Mouse (Mus musculus) liver, adult (tissue): Measurements from ENCODE around the gene Frmpd3.

Experiments used
- GATA4 ChIP-seq: IDR thresholded peaks from 2 replicates; pipeline ENCODE4 v1.6.1; 2014; ENCODE audit warnings: mild to moderate bottlenecking, low read length; ENCODE audit not compliant: insufficient replicate concordance

Gene Frmpd3

GRCm38 (mm10) chrX:140431981-140432380, 89.9 kb downstream of the Frmpd3 start:
- no peak for TF ChIP-seq GATA4

- no peak for TF ChIP-seq GATA4
These were observed 90.7 kb downstream of the Frmpd3 start for GRCm38 (mm10) chrX:140432786-140433185.

- TF ChIP-seq GATA4, result no peak
These were observed 95.8 kb downstream of the Frmpd3 start for GRCm38 (mm10) chrX:140437906-140438305.

GRCm38 (mm10) chrX:140445551-140445950, 103.5 kb downstream of the Frmpd3 start:
- no peak for TF ChIP-seq GATA4

GRCm38 (mm10) chrX:140450071-140450470, 108.0 kb downstream of the Frmpd3 start:
- no peak for TF ChIP-seq GATA4

GRCm38 (mm10) chrX:140456279-140456731, 114.2 kb downstream of the Frmpd3 start, which contains the start of gene Prps1:
Gene Prps1 (plus strand): TSS chrX:140456613.
- TF ChIP-seq GATA4, result no peak

- no peak for TF ChIP-seq GATA4
These were observed 114.9 kb downstream of the Frmpd3 start for GRCm38 (mm10) chrX:140456751-140457491.

GRCm38 (mm10) chrX:140457502-140457901, 115.4 kb downstream of the Frmpd3 start:
- TF ChIP-seq GATA4, result no peak

- no peak for TF ChIP-seq GATA4
These were observed 136.2 kb downstream of the Frmpd3 start for GRCm38 (mm10) chrX:140478231-140478630.

- TF ChIP-seq GATA4, result no peak
These were observed 137.1 kb downstream of the Frmpd3 start for GRCm38 (mm10) chrX:140479171-140479570.
